Mouse (Mus musculus): ENCODE data around the gene Tmem167. TPM values are rescaled to one million over a fixed set of nuclear protein-coding genes. Genes with fewer than 3 reads are reported as not detected.
"Not testable (repeated sequence)": the region's sequence is repeated elsewhere in the genome, so short reads cannot be mapped to it uniquely, and the experiment has no call there.

Gene Tmem167
- polyA plus RNA-seq, 1 experiment: 2.0 TPM

GRCm38 (mm10) chr13:90106139-90106538 is 17.2 kb downstream of the Tmem167 start:
- no peak overlapping the region for H3K27ac ChIP-seq (ENCODE audit: control insufficient read depth, insufficient read depth, low read depth, low read length)
- no peak overlapping the region for H3K4me3 ChIP-seq (ENCODE audit: control insufficient read depth, low read depth, low read length)
- no peaks in the 10 kb centered on the region for H3K27me3 ChIP-seq (ENCODE audit: control insufficient read depth, insufficient read depth, low read length)
- H3K4me1 ChIP-seq (ENCODE audit: control insufficient read depth, insufficient read depth, low read length): no peaks in the 10 kb centered on the region
- no peak for TF ChIP-seq CTCF (IDR thresholded peaks at IDR 0.05; ENCODE audit: control insufficient read depth, insufficient read depth, insufficient replicate concordance, low read depth, low read length)
- no peaks in the 10 kb centered on the region for H3K36me3 ChIP-seq (ENCODE audit: control insufficient read depth, insufficient read depth, low read length)

- not testable (repeated sequence) for H3K36me3 ChIP-seq (ENCODE audit: control insufficient read depth, insufficient read depth, low read length); H3K4me1 ChIP-seq (ENCODE audit: control insufficient read depth, insufficient read depth, low read length); H3K27ac ChIP-seq (ENCODE audit: control insufficient read depth, insufficient read depth, low read depth, low read length); H3K27me3 ChIP-seq (ENCODE audit: control insufficient read depth, insufficient read depth, low read length); H3K4me3 ChIP-seq (ENCODE audit: control insufficient read depth, low read depth, low read length)
Observed at GRCm38 (mm10) chr13:90108746-90109145, 19.8 kb downstream of the Tmem167 start.

- Histone ChIP-seq H3K4me1 (ENCODE audit: control insufficient read depth, insufficient read depth, low read length) (no peaks in the 10 kb centered on the region), H3K36me3 (ENCODE audit: control insufficient read depth, insufficient read depth, low read length) (no peaks in the 10 kb centered on the region), H3K4me3 (ENCODE audit: control insufficient read depth, low read depth, low read length) (no peak overlapping the region), H3K27me3 (ENCODE audit: control insufficient read depth, insufficient read depth, low read length) (no peaks in the 10 kb centered on the region), H3K27ac (ENCODE audit: control insufficient read depth, insufficient read depth, low read depth, low read length) (no peak overlapping the region)
- TF ChIP-seq POLR2A (IDR thresholded peaks at IDR 0.05; ENCODE audit: control insufficient read depth, low read depth, low read length) (no peak), CTCF (IDR thresholded peaks at IDR 0.05; ENCODE audit: control insufficient read depth, insufficient read depth, insufficient replicate concordance, low read depth, low read length) (no peak)
Observed at GRCm38 (mm10) chr13:90111681-90112080, 22.8 kb downstream of the Tmem167 start.

GRCm38 (mm10) chr13:90136156-90136910 is 47.4 kb downstream of the Tmem167 start:
- TF ChIP-seq POLR2A (IDR thresholded peaks at IDR 0.05; ENCODE audit: control insufficient read depth, low read depth, low read length): no peak
- no peak for TF ChIP-seq CTCF (IDR thresholded peaks at IDR 0.05; ENCODE audit: control insufficient read depth, insufficient read depth, insufficient replicate concordance, low read depth, low read length)
- H3K27me3 ChIP-seq (ENCODE audit: control insufficient read depth, insufficient read depth, low read length): no peaks in the 10 kb centered on the region
- H3K36me3 ChIP-seq (ENCODE audit: control insufficient read depth, insufficient read depth, low read length): no peaks in the 10 kb centered on the region
- H3K4me3 ChIP-seq (ENCODE audit: control insufficient read depth, low read depth, low read length): no peak overlapping the region
- H3K27ac ChIP-seq (ENCODE audit: control insufficient read depth, insufficient read depth, low read depth, low read length): no peak overlapping the region
- no peaks in the 10 kb centered on the region; the same call in 1 of the 2 replicates for H3K4me1 ChIP-seq (ENCODE audit: control insufficient read depth, insufficient read depth, low read length)

- no peaks in the 10 kb centered on the region for H3K27me3 ChIP-seq (ENCODE audit: control insufficient read depth, insufficient read depth, low read length)
- no peaks in the 10 kb centered on the region for H3K36me3 ChIP-seq (ENCODE audit: control insufficient read depth, insufficient read depth, low read length)
- H3K4me3 ChIP-seq (ENCODE audit: control insufficient read depth, low read depth, low read length): no peak overlapping the region
- H3K4me1 ChIP-seq (ENCODE audit: control insufficient read depth, insufficient read depth, low read length): no peaks in the 10 kb centered on the region
- TF ChIP-seq POLR2A (IDR thresholded peaks at IDR 0.05; ENCODE audit: control insufficient read depth, low read depth, low read length): no peak
- TF ChIP-seq CTCF (IDR thresholded peaks at IDR 0.05; ENCODE audit: control insufficient read depth, insufficient read depth, insufficient replicate concordance, low read depth, low read length): no peak
- no peak overlapping the region for H3K27ac ChIP-seq (ENCODE audit: control insufficient read depth, insufficient read depth, low read depth, low read length)
Observed at GRCm38 (mm10) chr13:90141681-90142080, 52.8 kb downstream of the Tmem167 start.

GRCm38 (mm10) chr13:90143245-90143644 is 54.3 kb downstream of the Tmem167 start:
- Histone ChIP-seq H3K27me3 (ENCODE audit: control insufficient read depth, insufficient read depth, low read length) (no peaks in the 10 kb centered on the region), H3K4me3 (ENCODE audit: control insufficient read depth, low read depth, low read length) (no peak overlapping the region), H3K4me1 (ENCODE audit: control insufficient read depth, insufficient read depth, low read length) (no peaks in the 10 kb centered on the region), H3K36me3 (ENCODE audit: control insufficient read depth, insufficient read depth, low read length) (no peaks in the 10 kb centered on the region), H3K27ac (ENCODE audit: control insufficient read depth, insufficient read depth, low read depth, low read length) (no peak overlapping the region)
- TF ChIP-seq POLR2A (IDR thresholded peaks at IDR 0.05; ENCODE audit: control insufficient read depth, low read depth, low read length) (no peak), CTCF (IDR thresholded peaks at IDR 0.05; ENCODE audit: control insufficient read depth, insufficient read depth, insufficient replicate concordance, low read depth, low read length) (no peak)

GRCm38 (mm10) chr13:90151881-90152280 is 63.0 kb downstream of the Tmem167 start:
- Histone ChIP-seq H3K27me3 (ENCODE audit: control insufficient read depth, insufficient read depth, low read length) (no peaks in the 10 kb centered on the region), H3K4me1 (ENCODE audit: control insufficient read depth, insufficient read depth, low read length) (no peaks in the 10 kb centered on the region), H3K4me3 (ENCODE audit: control insufficient read depth, low read depth, low read length) (no peak overlapping the region), H3K27ac (ENCODE audit: control insufficient read depth, insufficient read depth, low read depth, low read length) (no peak overlapping the region), H3K36me3 (ENCODE audit: control insufficient read depth, insufficient read depth, low read length) (no peaks in the 10 kb centered on the region)
- TF ChIP-seq POLR2A (IDR thresholded peaks at IDR 0.05; ENCODE audit: control insufficient read depth, low read depth, low read length): no peak
- no peak for TF ChIP-seq CTCF (IDR thresholded peaks at IDR 0.05; ENCODE audit: control insufficient read depth, insufficient read depth, insufficient replicate concordance, low read depth, low read length)

Measured in testis, adult 2 months (tissue).